Mouse (Mus musculus): ENCODE results near the gene Myo7a. TPM values are rescaled to one million over a fixed set of nuclear protein-coding genes. Genes with fewer than 3 reads are reported as not detected.

Myo7a gene
- total and polyA plus RNA-seq, 3 experiments: 0.01 to 0.05 TPM; not detected in 1

GRCm38 (mm10) chr7:98054942-98055341, 64.4 kb downstream of the Myo7a start:
- TF ChIP-seq TAL1 (conservative IDR thresholded peaks at IDR 0.05; ENCODE audit: low read depth, low read length) (no peak), GATA1 (IDR thresholded peaks at IDR 0.05; ENCODE audit: borderline replicate concordance, low read length) (no peak), CTCF (IDR thresholded peaks at IDR 0.05; ENCODE audit: low read depth, low read length) (no peak), GATA2 (IDR thresholded peaks at IDR 0.05; ENCODE audit: borderline replicate concordance, low read depth, low read length) (no peak), POLR2AphosphoS5 (IDR thresholded peaks at IDR 0.05; ENCODE audit: insufficient replicate concordance, low read depth, low read length) (no peak)
- no peaks in the 10 kb centered on the region for H3K4me1 ChIP-seq (ENCODE audit: insufficient read depth, low read depth, low read length)
- DNase-seq (ENCODE audit: low spot score) (no peak), ATAC-seq (ENCODE audit: extremely low read depth, insufficient number of reproducible peaks, low FRiP score, poor library complexity, severe bottlenecking) (no peak)
- peaks cover 14% of the 10 kb centered on the region for H3K27me3 ChIP-seq (ENCODE audit: insufficient read depth, low read length)
- no peaks in the 10 kb centered on the region for H3K36me3 ChIP-seq (replicated peaks)
- H3K4me3 ChIP-seq (ENCODE audit: low read depth, low read length): no peak overlapping the region
- no peaks in the 10 kb centered on the region for H3K9me3 ChIP-seq (replicated peaks)

- Histone ChIP-seq H3K27me3 (ENCODE audit: insufficient read depth, low read length) (peaks cover 17% of the 10 kb centered on the region), H3K4me1 (ENCODE audit: insufficient read depth, low read depth, low read length) (no peaks in the 10 kb centered on the region), H3K4me3 (ENCODE audit: low read depth, low read length) (no peak overlapping the region), H3K36me3 (replicated peaks) (no peaks in the 10 kb centered on the region), H3K9me3 (replicated peaks) (no peaks in the 10 kb centered on the region)
- TF ChIP-seq POLR2AphosphoS5 (IDR thresholded peaks at IDR 0.05; ENCODE audit: insufficient replicate concordance, low read depth, low read length) (no peak), TAL1 (conservative IDR thresholded peaks at IDR 0.05; ENCODE audit: low read depth, low read length) (no peak), GATA2 (IDR thresholded peaks at IDR 0.05; ENCODE audit: borderline replicate concordance, low read depth, low read length) (no peak), GATA1 (IDR thresholded peaks at IDR 0.05; ENCODE audit: borderline replicate concordance, low read length) (no peak), CTCF (IDR thresholded peaks at IDR 0.05; ENCODE audit: low read depth, low read length) (no peak)
- no peak for DNase-seq (ENCODE audit: low spot score)
- no peak for ATAC-seq (ENCODE audit: extremely low read depth, insufficient number of reproducible peaks, low FRiP score, poor library complexity, severe bottlenecking)
These were observed 64.9 kb downstream of the Myo7a start for GRCm38 (mm10) chr7:98054461-98054860.

DNA sequence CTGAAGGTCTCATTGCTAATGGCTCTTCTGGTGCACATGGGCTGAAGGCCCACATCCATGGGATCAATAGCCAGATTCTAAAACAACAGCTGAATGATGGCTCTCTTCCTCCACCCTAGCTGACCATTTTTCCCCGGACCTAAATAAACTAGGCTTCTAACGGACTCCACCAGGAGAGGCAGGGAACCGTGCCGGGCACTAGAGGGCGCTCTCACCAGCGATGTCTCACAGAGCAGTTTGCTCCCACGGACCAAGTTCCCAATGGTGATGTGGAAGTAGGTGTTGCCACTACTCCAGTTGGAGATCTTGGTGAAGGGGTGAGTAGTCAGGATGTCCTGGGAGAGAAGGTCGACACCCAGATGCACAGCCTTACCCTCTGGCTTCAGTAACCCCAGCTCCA, 67.3 kb downstream of the Myo7a start:
- Histone ChIP-seq H3K36me3 (replicated peaks) (no peaks in the 10 kb centered on the region), H3K9me3 (replicated peaks) (no peaks in the 10 kb centered on the region), H3K4me1 (ENCODE audit: insufficient read depth, low read depth, low read length) (no peaks in the 10 kb centered on the region), H3K4me3 (ENCODE audit: low read depth, low read length) (no peak overlapping the region), H3K27me3 (ENCODE audit: insufficient read depth, low read length) (peaks cover 16% of the 10 kb centered on the region)
- ATAC-seq (ENCODE audit: extremely low read depth, insufficient number of reproducible peaks, low FRiP score, poor library complexity, severe bottlenecking): no peak
- no peak for DNase-seq (ENCODE audit: low spot score)
- TF ChIP-seq CTCF (IDR thresholded peaks at IDR 0.05; ENCODE audit: low read depth, low read length): no peak
- TF ChIP-seq TAL1 (conservative IDR thresholded peaks at IDR 0.05; ENCODE audit: low read depth, low read length): no peak
- no peak for TF ChIP-seq GATA1 (IDR thresholded peaks at IDR 0.05; ENCODE audit: borderline replicate concordance, low read length)
- no peak for TF ChIP-seq GATA2 (IDR thresholded peaks at IDR 0.05; ENCODE audit: borderline replicate concordance, low read depth, low read length)
- no peak for TF ChIP-seq POLR2AphosphoS5 (IDR thresholded peaks at IDR 0.05; ENCODE audit: insufficient replicate concordance, low read depth, low read length)

GRCm38 (mm10) chr7:98048101-98048824, 71.1 kb downstream of the Myo7a start:
- ATAC-seq (ENCODE audit: extremely low read depth, insufficient number of reproducible peaks, low FRiP score, poor library complexity, severe bottlenecking) (no peak), DNase-seq (ENCODE audit: low spot score) (no peak)
- H3K4me1 ChIP-seq (ENCODE audit: insufficient read depth, low read depth, low read length): no peaks in the 10 kb centered on the region
- TF ChIP-seq CTCF (IDR thresholded peaks at IDR 0.05; ENCODE audit: low read depth, low read length): no peak
- TF ChIP-seq GATA2 (IDR thresholded peaks at IDR 0.05; ENCODE audit: borderline replicate concordance, low read depth, low read length): no peak
- TF ChIP-seq TAL1 (conservative IDR thresholded peaks at IDR 0.05; ENCODE audit: low read depth, low read length): no peak
- no peak for TF ChIP-seq GATA1 (IDR thresholded peaks at IDR 0.05; ENCODE audit: borderline replicate concordance, low read length)
- TF ChIP-seq POLR2AphosphoS5 (IDR thresholded peaks at IDR 0.05; ENCODE audit: insufficient replicate concordance, low read depth, low read length): no peak
- no peaks in the 10 kb centered on the region for H3K36me3 ChIP-seq (replicated peaks)
- H3K27me3 ChIP-seq (ENCODE audit: insufficient read depth, low read length): peaks cover 17% of the 10 kb centered on the region
- no peaks in the 10 kb centered on the region for H3K9me3 ChIP-seq (replicated peaks)
- no peak overlapping the region for H3K4me3 ChIP-seq (ENCODE audit: low read depth, low read length)

DNA sequence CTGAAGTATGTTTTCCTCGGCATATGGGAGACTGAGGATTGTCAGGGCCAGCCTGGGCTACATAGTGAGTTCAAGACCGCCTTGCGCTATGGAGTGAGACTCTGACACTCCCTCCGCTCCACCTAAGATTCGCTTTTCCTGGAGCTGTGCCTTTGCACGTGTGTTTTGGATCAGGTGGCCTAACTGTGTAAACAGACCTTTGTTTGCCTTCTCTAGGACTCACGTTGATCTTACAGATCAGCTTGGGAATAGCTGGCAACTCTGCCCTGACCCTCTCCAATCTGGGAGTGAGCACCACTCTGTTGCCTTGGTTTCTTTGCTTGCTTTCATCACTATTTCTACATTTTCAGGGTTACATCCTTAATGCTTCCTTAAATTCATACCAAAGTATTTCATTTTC, 116.7 kb downstream of the Myo7a start:
- no peaks in the 10 kb centered on the region for H3K27me3 ChIP-seq (ENCODE audit: insufficient read depth, low read length)
- DNase-seq (ENCODE audit: low spot score) (no peak), ATAC-seq (ENCODE audit: extremely low read depth, insufficient number of reproducible peaks, low FRiP score, poor library complexity, severe bottlenecking) (no peak)
- no peaks in the 10 kb centered on the region for H3K9me3 ChIP-seq (replicated peaks)
- no peaks in the 10 kb centered on the region for H3K4me1 ChIP-seq (ENCODE audit: insufficient read depth, low read depth, low read length)
- TF ChIP-seq GATA1 (IDR thresholded peaks at IDR 0.05; ENCODE audit: borderline replicate concordance, low read length) (no peak), GATA2 (IDR thresholded peaks at IDR 0.05; ENCODE audit: borderline replicate concordance, low read depth, low read length) (no peak), POLR2AphosphoS5 (IDR thresholded peaks at IDR 0.05; ENCODE audit: insufficient replicate concordance, low read depth, low read length) (no peak), CTCF (IDR thresholded peaks at IDR 0.05; ENCODE audit: low read depth, low read length) (no peak), TAL1 (conservative IDR thresholded peaks at IDR 0.05; ENCODE audit: low read depth, low read length) (no peak)
- H3K36me3 ChIP-seq (replicated peaks): no peaks in the 10 kb centered on the region
- no peak overlapping the region for H3K4me3 ChIP-seq (ENCODE audit: low read depth, low read length)

Other genes starting within 250 kb of the Myo7a start
- gene Gdpd4, start 199.6 kb downstream of the Myo7a start, total RNA-seq (2014; fragmentation: Nextera tagmentation): not detected in 2 replicates
- gene Gdpd4, start 199.6 kb downstream of the Myo7a start, total RNA-seq (2017): 0.05 TPM in 1 of 2 replicates, not detected in the other
- gene Gdpd4, start 199.6 kb downstream of the Myo7a start, polyA plus RNA-seq (2012): not detected in 2 replicates
- not detected in 2 replicates for gene Omp, start 26.0 kb upstream of the Myo7a start, total RNA-seq (2014; fragmentation: Nextera tagmentation)
- gene Omp, start 26.0 kb upstream of the Myo7a start, total RNA-seq (2017): 0.22 TPM in 1 of 2 replicates, not detected in the other
- gene Omp, start 26.0 kb upstream of the Myo7a start, polyA plus RNA-seq (2012): not detected in 2 replicates
- 6.5 TPM in 1 of 2 replicates, not detected in the other for gene Capn5, start 58.8 kb upstream of the Myo7a start, total RNA-seq (2014; fragmentation: Nextera tagmentation)
- 0.23 and 1.0 TPM in 2 replicates for gene Capn5, start 58.8 kb upstream of the Myo7a start, total RNA-seq (2017)
- gene Capn5, start 58.8 kb upstream of the Myo7a start, polyA plus RNA-seq (2012): 0.02 and 0.03 TPM in 2 replicates
- not detected in 2 replicates for gene B3gnt6, start 80.0 kb upstream of the Myo7a start, total RNA-seq (2014; fragmentation: Nextera tagmentation)
- 0.11 and 0.17 TPM in 2 replicates for gene B3gnt6, start 80.0 kb upstream of the Myo7a start, total RNA-seq (2017)
- 0.03 and 0.09 TPM in 2 replicates for gene B3gnt6, start 80.0 kb upstream of the Myo7a start, polyA plus RNA-seq (2012)
- 67.7 and 88.3 TPM in 2 replicates for gene Acer3, start 201.7 kb upstream of the Myo7a start, total RNA-seq (2014; fragmentation: Nextera tagmentation)
- 133 and 145 TPM in 2 replicates for gene Acer3, start 201.7 kb upstream of the Myo7a start, total RNA-seq (2017)
- 5.7 and 12.1 TPM in 2 replicates for gene Acer3, start 201.7 kb upstream of the Myo7a start, polyA plus RNA-seq (2012)
- not detected in 2 replicates for gene Tsku, start 241.8 kb upstream of the Myo7a start, total RNA-seq (2014; fragmentation: Nextera tagmentation)
- gene Tsku, start 241.8 kb upstream of the Myo7a start, total RNA-seq (2017): not detected in 2 replicates
- not detected in 2 replicates for gene Tsku, start 241.8 kb upstream of the Myo7a start, polyA plus RNA-seq (2012)

Data from G1E (cell line).